Mouse (Mus musculus) olfactory bulb, adult 2 months (tissue): ENCODE data around the gene Rwdd3. TPM values are rescaled to one million over a fixed set of nuclear protein-coding genes. Genes with fewer than 3 reads are reported as not detected.

Source experiments
- H3K27ac ChIP-seq: fragments of 200-500 bp; 2 replicates; pipeline ENCODE4 v1.5.1; 2012; ENCODE audit warnings: low read depth, low read length; ENCODE audit not compliant: insufficient read depth
- H3K4me1 ChIP-seq: fragments of 200-500 bp; 2 replicates; pipeline ENCODE4 v1.6.1; 2012; ENCODE audit warnings: low read length; ENCODE audit not compliant: control insufficient read depth, insufficient read depth
- H3K4me3 ChIP-seq: fragments of 200-500 bp; 2 replicates; pipeline ENCODE4 v1.5.1; 2012; ENCODE audit warnings: mild to moderate bottlenecking, low read depth, low read length, moderate library complexity; ENCODE audit not compliant: insufficient read depth
- CTCF ChIP-seq: fragments of 200-500 bp; IDR thresholded peaks from 2 replicates; pipeline ENCODE4 v1.5.1; 2012; ENCODE audit warnings: low read depth, mild to moderate bottlenecking, low read length, moderate library complexity; ENCODE audit not compliant: insufficient read depth
- POLR2A ChIP-seq: fragments of 200-500 bp; IDR thresholded peaks from 2 replicates; pipeline ENCODE4 v1.6.1; 2012; ENCODE audit warnings: mild to moderate bottlenecking, low read depth, low read length, moderate library complexity; ENCODE audit not compliant: insufficient read depth
- WGBS: fragments of 180-500 bp; shearing (Covaris S2); methylation state at CpG from one replicate; pipeline ENCODE4 v1.1.7; 2018; 5-methylcytosine and 5-hydroxymethylcytosine counted together
- polyA plus RNA-seq: library from polyadenylated mRNA; stranded (reverse); fragments of >200 nt; gene quantifications from 2 replicates; pipeline ENCODE4 v1.2.4, GENCODE M21; 2012; ENCODE audit warnings: low replicate concordance; ENCODE audit not compliant: missing spikeins, insufficient read depth, insufficient read length

Gene Rwdd3
- polyA plus RNA-seq, 1 experiment, result not detected

DNA sequence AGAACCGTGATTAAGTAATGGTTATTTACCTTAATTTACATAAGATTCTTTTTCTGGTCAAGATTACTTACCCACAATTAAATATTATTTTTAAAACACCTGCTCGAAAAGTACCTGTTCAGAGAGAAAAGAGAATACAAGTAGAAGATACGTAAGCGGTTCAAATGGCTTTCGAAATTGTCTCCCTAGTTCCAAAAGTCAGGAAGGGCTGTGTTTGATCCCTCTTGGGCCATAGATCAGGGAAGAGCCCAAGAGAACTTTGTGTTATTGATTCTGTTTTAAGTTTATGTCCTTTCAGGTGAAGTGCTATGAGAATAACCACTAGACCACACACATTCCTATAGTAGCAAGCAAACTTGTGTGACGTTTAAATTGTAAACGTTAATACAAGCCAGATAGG, 16.0 kb upstream of the Rwdd3 start:
- 94% methylated on average over 7 of the region's 7 CpGs for WGBS
- H3K4me3 ChIP-seq, result no peak overlapping the region
- H3K4me1 ChIP-seq, result no peaks in the 10 kb centered on the region
- H3K27ac ChIP-seq, result no peak overlapping the region
- TF ChIP-seq POLR2A (no peak), CTCF (no peak)

DNA sequence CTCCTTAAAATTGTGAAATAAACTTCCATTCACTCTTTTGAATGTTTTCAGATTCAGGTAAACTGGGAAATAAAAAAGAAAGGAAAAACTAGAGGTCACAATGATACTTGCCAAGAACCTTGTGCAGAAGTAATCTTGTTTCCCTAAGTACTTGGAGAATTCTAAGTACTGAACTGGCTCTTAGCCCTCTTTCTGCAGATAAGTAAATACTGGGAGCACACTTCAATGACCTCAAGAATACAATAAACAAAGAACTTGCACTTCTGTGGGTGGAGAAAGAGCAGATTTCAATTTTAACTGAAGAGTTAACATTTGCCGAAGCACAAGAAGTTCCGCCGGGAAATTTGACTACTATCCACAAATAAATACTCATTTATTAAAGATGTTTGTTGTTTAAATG, 15.4 kb upstream of the Rwdd3 start:
- TF ChIP-seq POLR2A, result no peak
- no peak for TF ChIP-seq CTCF
- WGBS, result 63% methylated on average over 3 of the region's 3 CpGs
- Histone ChIP-seq H3K4me1 (no peaks in the 10 kb centered on the region), H3K4me3 (no peak overlapping the region), H3K27ac (no peak overlapping the region)

DNA sequence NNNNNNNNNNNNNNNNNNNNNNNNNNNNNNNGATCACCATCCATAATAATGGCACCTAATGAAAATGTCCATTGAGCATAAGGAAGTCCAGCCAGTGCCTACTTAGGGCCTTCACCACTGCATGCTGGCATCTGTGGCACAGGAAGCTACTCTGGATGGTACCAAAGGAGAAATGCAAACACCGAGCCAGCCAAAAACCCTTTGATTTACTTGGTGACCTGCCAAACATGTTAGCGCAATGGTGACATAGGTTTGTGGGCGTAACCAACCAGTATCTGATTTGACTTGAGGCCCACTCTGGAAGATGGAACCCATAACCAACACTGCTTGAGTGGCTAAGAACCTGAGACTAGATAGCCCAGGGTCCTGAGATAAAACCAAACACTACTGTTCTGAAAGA, 13.7 kb upstream of the Rwdd3 start:
- 93% methylated on average over 3 of the region's 3 CpGs for WGBS

DNA sequence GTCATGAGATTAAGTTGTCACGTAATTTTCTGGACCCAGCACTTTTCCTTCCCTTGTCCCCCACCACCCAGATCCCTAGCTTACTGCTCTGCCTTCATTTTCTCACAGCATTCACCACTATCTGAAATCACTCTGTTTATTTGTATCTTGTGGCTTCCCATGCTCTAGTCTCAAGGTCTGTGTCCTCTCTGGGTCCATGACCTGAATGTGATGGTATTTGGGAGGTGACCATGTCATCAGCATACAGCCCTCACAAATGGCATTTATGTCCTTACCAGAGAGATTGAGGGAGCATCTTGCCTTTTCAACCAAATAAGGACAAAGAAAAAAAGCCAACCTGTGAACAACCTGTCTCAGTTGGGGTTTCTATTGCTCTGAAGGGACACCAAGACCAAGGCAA, 4.5 kb upstream of the Rwdd3 start:
- Histone ChIP-seq H3K4me1 (peaks cover 4% of the 10 kb centered on the region; the same call in 1 of the 2 replicates), H3K4me3 (no peak overlapping the region), H3K27ac (no peak overlapping the region)
- 94% methylated on average over 1 of the region's 1 CpGs for WGBS
- TF ChIP-seq CTCF, result no peak
- no peak for TF ChIP-seq POLR2A

More for the DNA sequence above, 13.7 kb upstream of the Rwdd3 start:
- TF ChIP-seq POLR2A, result no peak
- TF ChIP-seq CTCF, result no peak
- Histone ChIP-seq H3K4me3 (no peak overlapping the region), H3K4me1 (no peaks in the 10 kb centered on the region), H3K27ac (no peak overlapping the region)

DNA sequence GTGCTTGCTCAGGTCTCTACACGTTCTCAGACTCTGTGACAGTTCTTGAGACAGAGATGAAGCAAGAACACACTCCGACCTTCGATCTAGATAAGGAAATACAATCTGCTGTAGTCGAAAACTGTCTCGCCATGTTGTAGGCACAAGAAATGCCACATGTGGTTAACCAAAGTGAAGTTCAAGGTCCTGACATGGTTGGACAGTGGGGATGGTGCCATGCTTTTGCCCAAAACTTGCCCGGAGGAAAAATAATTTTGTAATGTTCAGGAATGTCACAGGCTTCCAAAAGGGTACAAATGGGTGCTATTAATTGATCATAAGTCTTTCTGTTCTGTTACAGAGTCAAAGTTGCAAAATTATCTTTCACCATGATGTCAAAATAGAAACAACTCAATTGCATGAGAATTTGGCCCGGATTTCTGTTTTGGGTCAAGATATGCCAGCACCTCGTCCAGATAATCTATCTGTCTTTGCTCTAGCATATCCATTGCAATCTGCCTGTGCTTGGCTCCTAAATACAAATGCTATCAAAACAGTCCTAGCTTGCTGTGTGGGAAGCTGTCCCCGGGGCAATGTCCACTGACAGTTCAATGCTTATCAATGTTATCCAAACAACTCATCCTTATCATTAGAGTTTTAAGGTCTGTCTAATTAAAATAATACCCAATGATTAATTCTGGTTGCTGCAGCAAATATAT, 2.9 kb upstream of the Rwdd3 start:
- no peak overlapping the region for H3K4me3 ChIP-seq
- peaks cover 4% of the 10 kb centered on the region; the same call in 1 of the 2 replicates for H3K4me1 ChIP-seq
- H3K27ac ChIP-seq, result no peak overlapping the region
- TF ChIP-seq CTCF (no peak), POLR2A (no peak)
- WGBS, result 86% methylated on average over 9 of the region's 9 CpGs

DNA sequence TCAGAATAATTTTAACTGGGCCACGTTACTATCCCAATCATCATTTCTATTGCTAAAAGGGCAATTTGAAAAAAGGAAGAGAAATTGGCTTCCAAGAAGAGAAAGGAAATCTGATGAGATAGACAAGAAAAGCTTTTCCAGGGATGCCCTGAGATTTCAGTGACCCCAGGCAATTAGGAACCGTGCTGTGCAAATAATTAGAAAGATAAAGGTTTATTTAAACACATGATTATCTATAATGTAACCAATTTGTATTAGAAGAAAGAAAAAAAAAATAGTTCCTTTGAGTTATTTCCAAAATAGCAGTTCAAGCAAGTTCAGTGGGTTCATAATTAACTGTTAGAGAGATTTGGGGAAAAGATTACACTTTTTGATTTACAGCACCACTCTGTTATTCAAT, 1.2 kb upstream of the Rwdd3 start:
- 78% methylated on average over 2 of the region's 2 CpGs for WGBS
- H3K4me1 ChIP-seq, result peaks cover 4% of the 10 kb centered on the region; the same call in 1 of the 2 replicates
- TF ChIP-seq POLR2A (no peak), CTCF (no peak)
- no peak overlapping the region for H3K27ac ChIP-seq
- no peak overlapping the region for H3K4me3 ChIP-seq

DNA sequence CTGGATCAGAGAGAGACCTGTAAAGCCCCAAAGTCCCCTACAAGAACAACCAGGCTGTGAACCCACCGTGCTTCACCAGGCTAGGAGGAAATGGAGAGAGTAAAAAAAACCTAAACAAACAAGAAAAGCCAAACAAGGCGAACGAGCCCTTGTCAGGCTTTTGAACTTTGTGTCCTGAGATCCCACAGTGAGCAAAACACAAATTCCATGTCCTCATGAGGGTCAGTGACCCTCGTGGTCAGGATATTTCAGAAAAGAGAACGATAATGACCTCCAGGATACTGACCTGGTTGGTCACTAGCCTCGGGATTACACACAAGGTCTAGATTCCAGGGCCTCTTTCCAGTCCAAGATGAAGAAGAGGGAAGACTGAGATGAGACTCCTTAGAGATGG, 374 bp upstream of the Rwdd3 start:
- Histone ChIP-seq H3K4me1 (peaks cover 4% of the 10 kb centered on the region; the same call in 1 of the 2 replicates), H3K4me3 (peak overlapping the region; percentile 68), H3K27ac (no peak overlapping the region)
- no peak for TF ChIP-seq POLR2A
- no peak for TF ChIP-seq CTCF
- WGBS, result 40% methylated on average over 6 of the region's 6 CpGs

DNA sequence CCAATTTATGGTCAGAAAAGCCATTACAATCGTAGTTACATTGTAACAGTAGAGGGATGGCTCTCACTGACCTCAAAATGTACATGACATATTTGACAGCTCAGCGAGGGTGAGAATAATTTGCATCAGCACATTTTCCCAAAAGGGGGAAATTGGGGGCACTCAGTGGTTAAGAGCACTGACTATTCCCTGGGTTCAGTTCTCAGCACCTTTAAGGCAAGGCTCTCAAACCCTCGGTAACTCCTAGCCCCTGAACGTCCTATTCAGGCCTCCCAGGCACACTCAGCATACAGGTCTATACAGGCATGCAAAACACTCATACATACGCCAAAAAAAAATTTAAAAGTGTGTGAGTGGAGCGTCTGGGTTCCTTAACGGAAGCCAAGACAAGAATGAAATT, 864 bp downstream of the Rwdd3 start:
- Histone ChIP-seq H3K4me3 (no peak overlapping the region), H3K4me1 (peaks cover 4% of the 10 kb centered on the region; the same call in 1 of the 2 replicates), H3K27ac (no peak overlapping the region)
- 76% methylated on average over 7 of the region's 7 CpGs for WGBS
- TF ChIP-seq POLR2A (no peak), CTCF (no peak)

DNA sequence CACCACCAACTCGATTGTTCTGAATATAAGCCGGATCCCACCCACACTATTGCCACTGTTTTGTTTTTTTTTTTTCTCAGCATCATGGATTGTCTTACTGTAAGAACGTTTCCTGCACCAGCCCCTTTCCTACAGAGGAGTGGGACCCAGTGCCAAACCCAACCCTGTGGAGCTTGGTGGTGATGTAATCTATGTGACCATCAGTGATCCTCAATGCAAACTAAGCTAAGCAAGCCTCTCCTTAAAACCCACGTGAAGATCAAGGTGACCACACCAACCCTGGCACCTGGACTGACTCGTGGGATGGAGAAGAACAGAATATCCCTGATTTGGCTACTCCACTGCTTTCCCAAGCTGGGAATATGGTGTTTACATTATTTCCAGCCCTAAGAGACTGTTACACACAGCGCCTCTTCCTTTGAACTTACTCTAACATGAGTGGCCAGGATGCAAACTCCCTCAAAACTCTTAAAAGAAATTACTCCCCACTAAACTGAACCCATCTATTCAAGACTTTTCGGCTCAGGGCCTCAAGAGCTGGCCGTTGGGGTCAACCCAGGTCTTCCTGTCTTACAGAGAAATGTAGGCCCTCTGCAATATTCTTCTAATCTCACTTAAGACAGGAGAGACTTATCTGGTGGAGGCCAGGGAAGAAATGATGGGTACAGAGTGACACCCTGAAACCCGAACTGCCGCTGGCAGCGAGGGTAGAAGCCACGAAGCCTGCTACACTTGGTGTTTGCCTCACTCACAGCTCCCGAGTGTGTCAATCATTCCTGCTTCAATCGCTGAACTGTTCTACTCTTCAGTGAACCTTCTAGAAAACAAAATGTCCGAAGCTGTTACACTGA, 2.2 kb downstream of the Rwdd3 start:
- 74% methylated on average over 15 of the region's 15 CpGs for WGBS
- TF ChIP-seq CTCF, result no peak
- no peak for TF ChIP-seq POLR2A
- Histone ChIP-seq H3K4me1 (peaks cover 4% of the 10 kb centered on the region; the same call in 1 of the 2 replicates), H3K27ac (peak overlapping the region; percentile 56; the same call in 1 of the 2 replicates), H3K4me3 (no peak overlapping the region)
